In the genomic region with DNA sequence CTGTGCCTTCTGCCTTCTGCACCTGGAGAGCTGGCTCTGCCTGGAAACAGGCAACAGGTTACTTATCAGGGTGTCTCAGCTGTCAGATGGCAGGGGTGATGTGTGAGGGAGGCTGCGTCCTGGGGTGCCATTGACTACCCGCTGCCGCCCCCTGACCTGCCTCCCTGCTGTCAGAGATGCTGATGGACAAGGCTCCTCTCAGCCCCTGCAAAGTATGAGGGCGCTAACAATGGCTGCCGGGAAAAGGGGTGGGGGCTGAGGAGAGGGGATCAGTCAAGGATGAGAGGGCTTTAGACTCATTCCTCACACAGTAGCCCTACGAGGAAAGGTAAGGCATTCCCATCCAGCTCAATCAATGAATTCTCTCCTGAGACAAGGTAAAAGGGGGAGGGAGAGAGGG, we compare ENCODE assay signal across 16 mouse cellular contexts. TPM values are rescaled to one million over a fixed set of nuclear protein-coding genes. Genes with fewer than 3 reads are reported as not detected.
A peak's percentile ranks its signal among the peaks of the same experiment; 100 is the strongest.
DNase-seq lines count a peak whose midpoint lies in the region; ATAC-seq and TF ChIP-seq lines count a peak whose summit lies in the region.
"Had no signal": no experiment of that assay in that cellular context is flagged by ENCODE, and none has a peak within 500 bp of the region (broad histone marks: within the 10 kb centered on the region; RNA-seq: fewer than 3 reads in every experiment).

No protein-coding gene starts in this region.

- peak; percentile 46 for DNase-seq in brain, embryonic 14.5 days (ENCODE audit: low read depth)
- DNase-seq in embryonic facial prominence, embryonic 10.5 days (ENCODE audit: low spot score) = no peak
- peak; percentile 44 for DNase-seq in hindbrain, embryonic 11.5 days (ENCODE audit: low spot score)
- DNase-seq in thymus, postnatal 10 days (ENCODE audit: low spot score in 2 of 2) = no peak
- DNase-seq in urinary bladder, adult 18-20 months (ENCODE audit: low spot score in 2 of 2) = no peak
- DNase-seq: cerebellum, postnatal 36 days; liver, postnatal 0 days; right cerebral cortex, adult 18-20 months had no signal

- H3K4me1 ChIP-seq in embryonic facial prominence, embryonic 10.5 days = peaks cover 39% of the 10 kb centered on the region
- H3K4me1 ChIP-seq in hindbrain, embryonic 11.5 days (replicated peaks; ENCODE audit: control insufficient read depth, insufficient read depth, low read length) = peaks cover 4% of the 10 kb centered on the region; the same call in 1 of the 2 replicates
- peaks cover 28% of the 10 kb centered on the region for H3K4me1 ChIP-seq in midbrain, embryonic 16.5 days (ENCODE audit: control insufficient read depth, insufficient read depth, low read length)
- H3K4me1 ChIP-seq in intestine, postnatal 0 days (replicated peaks; ENCODE audit: control insufficient read depth, insufficient read depth, low read length) = no peaks in the 10 kb centered on the region

- no peak for TF ChIP-seq POLR2A in brain, embryonic 14.5 days (IDR thresholded peaks at IDR 0.05; ENCODE audit: borderline replicate concordance, extremely low read depth, insufficient read depth, insufficient read length, poor library complexity, severe bottlenecking)

- H3K9ac ChIP-seq in hindbrain, embryonic 11.5 days (ENCODE audit: low read depth, low read length) = peak overlapping the region; percentile 32
- H3K9ac ChIP-seq in midbrain, embryonic 16.5 days (ENCODE audit: low read depth, low read length) = peak overlapping the region; percentile 71
- no peak overlapping the region for H3K9ac ChIP-seq in intestine, postnatal 0 days (ENCODE audit: low read depth, low read length)
- H3K9ac ChIP-seq: liver, postnatal 0 days had no signal

- no peak for TF ChIP-seq CTCF in brain, embryonic 14.5 days (IDR thresholded peaks at IDR 0.05; ENCODE audit: borderline replicate concordance, extremely low read depth, insufficient read depth, insufficient read length)
- TF ChIP-seq CTCF in intestine, postnatal 0 days (IDR thresholded peaks at IDR 0.05; ENCODE audit: low read depth) = no peak

- 7% methylated on average over 6 of the region's 6 CpGs for WGBS in embryonic facial prominence, embryonic 10.5 days
- WGBS in hindbrain, embryonic 11.5 days = 3% methylated on average over 6 of the region's 6 CpGs
- 3% methylated on average over 6 of the region's 6 CpGs for WGBS in midbrain, embryonic 16.5 days
- 16% methylated on average over 6 of the region's 6 CpGs for WGBS in intestine, postnatal 0 days

- H3K4me3 ChIP-seq in embryonic facial prominence, embryonic 10.5 days = peak overlapping the region; percentile 63
- peak overlapping the region; percentile 19 for H3K4me3 ChIP-seq in hindbrain, embryonic 11.5 days (ENCODE audit: low read depth, low read length)
- H3K4me3 ChIP-seq in midbrain, embryonic 16.5 days (ENCODE audit: low read depth, low read length) = peak overlapping the region; percentile 71
- H3K4me3 ChIP-seq in intestine, postnatal 0 days (ENCODE audit: low read depth, low read length) = no peak overlapping the region
- H3K4me3 ChIP-seq: heart, embryonic 10.5 days; megakaryocyte, embryonic 14.5 days had no signal

- H3K27me3 ChIP-seq in embryonic facial prominence, embryonic 10.5 days (replicated peaks; ENCODE audit: low read depth, poor library complexity, severe bottlenecking) = peaks cover 64% of the 10 kb centered on the region
- no peaks in the 10 kb centered on the region for H3K27me3 ChIP-seq in hindbrain, embryonic 11.5 days (ENCODE audit: control insufficient read depth, insufficient read depth, low read length)
- no peaks in the 10 kb centered on the region for H3K27me3 ChIP-seq in midbrain, embryonic 16.5 days (ENCODE audit: control insufficient read depth, insufficient read depth, low read depth, low read length)
- peaks cover 33% of the 10 kb centered on the region for H3K27me3 ChIP-seq in intestine, postnatal 0 days (replicated peaks; ENCODE audit: control insufficient read depth, insufficient read depth, low read length)

- H3K36me3 ChIP-seq in embryonic facial prominence, embryonic 10.5 days (replicated peaks) = no peaks in the 10 kb centered on the region
- H3K36me3 ChIP-seq in hindbrain, embryonic 11.5 days (ENCODE audit: control insufficient read depth, insufficient read depth, low read length) = no peaks in the 10 kb centered on the region
- H3K36me3 ChIP-seq in midbrain, embryonic 16.5 days (ENCODE audit: control insufficient read depth, insufficient read depth, low read length) = no peaks in the 10 kb centered on the region
- H3K36me3 ChIP-seq in intestine, postnatal 0 days (ENCODE audit: control insufficient read depth, insufficient read depth) = no peaks in the 10 kb centered on the region
- H3K36me3 ChIP-seq: heart, embryonic 10.5 days had no signal

- H3K27ac ChIP-seq in embryonic facial prominence, embryonic 10.5 days (replicated peaks) = peak overlapping the region; percentile 82
- peak overlapping the region; percentile 49; the same call in 1 of the 2 replicates for H3K27ac ChIP-seq in hindbrain, embryonic 11.5 days (ENCODE audit: low read depth, low read length)
- peak overlapping the region; percentile 62 for H3K27ac ChIP-seq in midbrain, embryonic 16.5 days (ENCODE audit: low read length)
- no peak overlapping the region for H3K27ac ChIP-seq in intestine, postnatal 0 days (ENCODE audit: low read depth, low read length)
- H3K27ac ChIP-seq: heart, embryonic 10.5 days had no signal

- peak overlapping the region; percentile 74 for H3K4me2 ChIP-seq in hindbrain, embryonic 11.5 days (replicated peaks; ENCODE audit: low read depth, low read length)
- peak overlapping the region; percentile 95 for H3K4me2 ChIP-seq in midbrain, embryonic 16.5 days (ENCODE audit: low read length)
- no peak overlapping the region for H3K4me2 ChIP-seq in intestine, postnatal 0 days (replicated peaks; ENCODE audit: low read depth)

- no peaks in the 10 kb centered on the region for H3K9me3 ChIP-seq in embryonic facial prominence, embryonic 10.5 days
- H3K9me3 ChIP-seq in hindbrain, embryonic 11.5 days (ENCODE audit: control insufficient read depth, low read length) = no peaks in the 10 kb centered on the region
- no peaks in the 10 kb centered on the region for H3K9me3 ChIP-seq in midbrain, embryonic 16.5 days (replicated peaks; ENCODE audit: control insufficient read depth, low read length, poor library complexity, severe bottlenecking)
- H3K9me3 ChIP-seq in intestine, postnatal 0 days (ENCODE audit: control insufficient read depth) = no peaks in the 10 kb centered on the region
- H3K9me3 ChIP-seq: heart, embryonic 10.5 days; megakaryocyte, embryonic 14.5 days had no signal

- peak; percentile 59; the same call in 1 of the 2 replicates for ATAC-seq in hindbrain, embryonic 11.5 days (ENCODE audit: low FRiP score)
- ATAC-seq in midbrain, embryonic 16.5 days = peak; percentile 73
- ATAC-seq in monocyte, adult 5-6 weeks (replicated peaks; ENCODE audit: insufficient number of reproducible peaks, low FRiP score, low TSS enrichment, poor library complexity, severe bottlenecking) = no peak
- no peak for ATAC-seq in intestine, postnatal 0 days
- ATAC-seq: intestine, embryonic 16.5 days; liver, postnatal 0 days had no signal

RNA-seq across cellular contexts. Expression of a gene that starts 2.4 kb away (rescaled TPM):
- polyA plus RNA-seq in brain, embryonic 14.5 days (2012; rRNA removed) = 4.0 and 7.5 TPM in 2 replicates
- polyA plus RNA-seq in embryonic facial prominence, embryonic 10.5 days (2016; fragmentation: Nextera tagmentation; extraction: Ambion mirVana) = 1.8 and 3.3 TPM in 2 replicates
- polyA plus RNA-seq in hindbrain, embryonic 11.5 days (2014; fragmentation: Nextera tagmentation; extraction: Ambion mirVana) = 7.2 and 7.4 TPM in 2 replicates
- 4.0 and 4.5 TPM in 2 replicates for polyA plus RNA-seq in midbrain, embryonic 16.5 days (2015; fragmentation: Nextera tagmentation; extraction: Ambion mirVana)
- 0.10 TPM in 1 of 3 replicates, not detected in the others for total RNA-seq in monocyte, adult 5-6 weeks (2017)
- polyA plus RNA-seq in intestine, postnatal 0 days (2015; fragmentation: Nextera tagmentation; extraction: Ambion mirVana) = 0.43 and 0.60 TPM in 2 replicates

RNA-seq across cellular contexts. Expression of a gene that starts 17.8 kb away (rescaled TPM):
- 0.05 and 0.08 TPM in 2 replicates for polyA plus RNA-seq in brain, embryonic 14.5 days (2012; rRNA removed)
- polyA plus RNA-seq in embryonic facial prominence, embryonic 10.5 days (2016; fragmentation: Nextera tagmentation; extraction: Ambion mirVana) = 0.15 TPM in 1 of 2 replicates, not detected in the other
- 0.14 TPM in 1 of 2 replicates, not detected in the other for polyA plus RNA-seq in hindbrain, embryonic 11.5 days (2014; fragmentation: Nextera tagmentation; extraction: Ambion mirVana)
- 0.14 TPM in 1 of 2 replicates, not detected in the other for polyA plus RNA-seq in midbrain, embryonic 16.5 days (2015; fragmentation: Nextera tagmentation; extraction: Ambion mirVana)
- 1.1 TPM in 1 of 3 replicates, not detected in the others for total RNA-seq in monocyte, adult 5-6 weeks (2017)
- not detected in 2 replicates for polyA plus RNA-seq in intestine, postnatal 0 days (2015; fragmentation: Nextera tagmentation; extraction: Ambion mirVana)
- total RNA-seq: adrenal gland, postnatal 4 days had no signal
- polyA plus RNA-seq: intestine, embryonic 16.5 days; large intestine, adult 2 months; liver, postnatal 0 days had no signal

Comparison
In these comparisons a context has a peak if more than half of its experiments do, and no peak if none do; other contexts are left out.
1. DNase-seq: peak in brain, embryonic 14.5 days (single experiment) and hindbrain, embryonic 11.5 days (single experiment); none in embryonic facial prominence, embryonic 10.5 days (single experiment), thymus, postnatal 10 days (0 of 2) and urinary bladder, adult 18-20 months (0 of 2).
2. ATAC-seq: peak in hindbrain, embryonic 11.5 days (single experiment) and midbrain, embryonic 16.5 days (single experiment); none in monocyte, adult 5-6 weeks (single experiment) and intestine, postnatal 0 days (single experiment).